ENCODE assay signal across 8 mouse cellular contexts in the genomic region with DNA sequence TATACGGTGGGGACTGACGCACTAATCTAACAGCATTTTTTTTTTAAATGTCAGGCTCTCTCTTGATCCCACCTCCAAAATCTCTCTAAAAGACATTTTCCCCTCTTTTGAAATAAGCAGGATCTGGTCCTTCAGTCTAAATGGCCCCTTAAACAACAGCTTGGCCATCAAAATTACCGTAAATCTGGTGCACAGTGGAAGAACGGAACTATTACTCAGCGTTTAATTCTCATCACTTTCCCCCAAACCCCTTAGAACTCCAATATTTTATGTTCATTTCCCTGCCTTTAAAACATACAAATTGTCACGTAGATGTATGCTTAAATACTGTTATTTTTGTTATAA. TPM values are rescaled to one million over a fixed set of nuclear protein-coding genes. Genes with fewer than 3 reads are reported as not detected.
DNase-seq lines count a peak whose midpoint lies in the region; ATAC-seq and TF ChIP-seq lines count a peak whose summit lies in the region.

No protein-coding gene starts in this region.

- peaks cover 3% of the 10 kb centered on the region; the same call in 1 of the 2 replicates for H3K4me1 ChIP-seq in heart, embryonic 13.5 days
- H3K4me1 ChIP-seq in ES-E14 (ENCODE audit: control insufficient read depth in 2 of 2, insufficient read depth in 2 of 2, low read length in 2 of 2, poor library complexity in 1 of 2): no peaks in the 10 kb centered on the region
- no peaks in the 10 kb centered on the region for H3K4me1 ChIP-seq in forebrain, embryonic 16.5 days (replicated peaks; ENCODE audit: control insufficient read depth, insufficient read depth, low read length)
- H3K4me1 ChIP-seq in liver, postnatal 0 days (ENCODE audit: insufficient read depth): no peaks in the 10 kb centered on the region; the same call in 1 of the 2 replicates

- no peaks in the 10 kb centered on the region for H3K9me3 ChIP-seq in heart, embryonic 13.5 days
- H3K9me3 ChIP-seq in ES-E14 (ENCODE audit: control insufficient read depth, insufficient read depth, low read depth, low read length): no peaks in the 10 kb centered on the region
- H3K9me3 ChIP-seq in forebrain, embryonic 16.5 days (ENCODE audit: control insufficient read depth, low read length): no peaks in the 10 kb centered on the region
- H3K9me3 ChIP-seq in liver, postnatal 0 days (ENCODE audit: low read length): no peaks in the 10 kb centered on the region

- H3K27me3 ChIP-seq in heart, embryonic 13.5 days (replicated peaks): no peaks in the 10 kb centered on the region
- no peaks in the 10 kb centered on the region for H3K27me3 ChIP-seq in forebrain, embryonic 16.5 days (replicated peaks; ENCODE audit: control insufficient read depth, insufficient read depth, low read length)
- no peaks in the 10 kb centered on the region for H3K27me3 ChIP-seq in liver, postnatal 0 days (ENCODE audit: insufficient read depth, low read length)

- ATAC-seq in heart, embryonic 13.5 days (ENCODE audit: extremely low read depth, insufficient number of reproducible peaks, low FRiP score, low TSS enrichment): no peak
- peak; percentile 32 for ATAC-seq in forebrain, embryonic 16.5 days
- ATAC-seq in liver, postnatal 0 days: peak; percentile 20

- DNase-seq in heart, adult 8-10 months (ENCODE audit: low spot score): no peak
- no peak for DNase-seq in ES-E14 (ENCODE audit: low read depth, low spot score)
- DNase-seq in liver, postnatal 0 days: no peak
- DNase-seq in urinary bladder, postnatal 10 days (ENCODE audit: low spot score): no peak
- no peak for DNase-seq in cerebellum, postnatal 36 days
- DNase-seq in layer of hippocampus, adult 8-10 months (ENCODE audit: low spot score in 2 of 2): no peak

- in situ Hi-C loops in ES-E14 (cut with MboI; ENCODE audit: low sequenced_read_pairs in 2 of 2, unreplicated experiment in 2 of 2): no loop called here

- H3K4me2 ChIP-seq in heart, embryonic 13.5 days: peak overlapping the region; percentile 67
- H3K4me2 ChIP-seq in forebrain, embryonic 16.5 days (ENCODE audit: low read length): peak overlapping the region; percentile 44
- peak overlapping the region; percentile 71 for H3K4me2 ChIP-seq in liver, postnatal 0 days (ENCODE audit: low read depth, low read length)

- no peaks in the 10 kb centered on the region for H3K36me3 ChIP-seq in heart, embryonic 13.5 days
- H3K36me3 ChIP-seq in ES-E14 (ENCODE audit: control insufficient read depth, insufficient read depth, low read length, poor library complexity, severe bottlenecking): no peaks in the 10 kb centered on the region
- H3K36me3 ChIP-seq in forebrain, embryonic 16.5 days (ENCODE audit: control insufficient read depth, insufficient read depth): no peaks in the 10 kb centered on the region
- no peaks in the 10 kb centered on the region for H3K36me3 ChIP-seq in liver, postnatal 0 days (replicated peaks; ENCODE audit: insufficient read depth, low read length)

- WGBS in heart, embryonic 13.5 days: 34% methylated on average over 6 of the region's 6 CpGs
- 34% methylated on average over 6 of the region's 6 CpGs for WGBS in forebrain, embryonic 16.5 days
- 31% methylated on average over 6 of the region's 6 CpGs for WGBS in liver, postnatal 0 days (ENCODE audit: insufficient replicate concordance)

- TF ChIP-seq CTCF in liver, postnatal 0 days (IDR thresholded peaks at IDR 0.05; ENCODE audit: low read depth): no peak

- H3K4me3 ChIP-seq in heart, embryonic 13.5 days: peak overlapping the region; percentile 70
- H3K4me3 ChIP-seq in ES-E14 (ENCODE audit: insufficient read depth in 1 of 2, low read depth in 1 of 2, low read length in 2 of 2, poor library complexity in 1 of 2, severe bottlenecking in 1 of 2): peak overlapping the region; percentile 45 to 92
- peak overlapping the region; percentile 65 for H3K4me3 ChIP-seq in forebrain, embryonic 16.5 days (replicated peaks; ENCODE audit: low read length)
- H3K4me3 ChIP-seq in liver, postnatal 0 days (ENCODE audit: low read depth, low read length): peak overlapping the region; percentile 71

- peak overlapping the region; percentile 66 for H3K27ac ChIP-seq in heart, embryonic 13.5 days (replicated peaks)
- no peak overlapping the region for H3K27ac ChIP-seq in ES-E14 (ENCODE audit: insufficient read depth, low read depth, low read length, poor library complexity, severe bottlenecking)
- H3K27ac ChIP-seq in forebrain, embryonic 16.5 days (ENCODE audit: low read length): peak overlapping the region; percentile 43
- 0 out of 2 replicates have a peak overlapping the region, but pooled peaks have one; percentile 34 for H3K27ac ChIP-seq in liver, postnatal 0 days (ENCODE audit: low read depth)

- TF ChIP-seq EP300 in liver, postnatal 0 days (IDR thresholded peaks at IDR 0.05; ENCODE audit: low read depth): 0 out of 2 replicates have a peak, but pooled peaks have one; percentile 37

- H3K9ac ChIP-seq in heart, embryonic 13.5 days: peak overlapping the region; percentile 67; the same call in 1 of the 2 replicates
- H3K9ac ChIP-seq in ES-E14 (ENCODE audit: insufficient read depth, low read depth, low read length, poor library complexity, severe bottlenecking): no peak overlapping the region
- peak overlapping the region; percentile 6; the same call in 1 of the 2 replicates for H3K9ac ChIP-seq in forebrain, embryonic 16.5 days (replicated peaks; ENCODE audit: low read depth, low read length)
- no peak overlapping the region; the same call in 1 of the 2 replicates for H3K9ac ChIP-seq in liver, postnatal 0 days (replicated peaks)

TF ChIP-seq in ES-E14, 5 proteins besides CTCF, POLR2A, EP300 and RAD21:
- no peak for TF ChIP-seq MAFK (IDR thresholded peaks at IDR 0.05; ENCODE audit: insufficient read depth, low read depth, low read length)
- no peak for TF ChIP-seq HCFC1 (IDR thresholded peaks at IDR 0.05; ENCODE audit: borderline replicate concordance, insufficient read depth, low read length)
- no peak for TF ChIP-seq ZNF384 (IDR thresholded peaks at IDR 0.05; ENCODE audit: low read depth, low read length)
- TF ChIP-seq CHD2 (IDR thresholded peaks at IDR 0.05; ENCODE audit: low read depth, low read length): no peak
- no peak for TF ChIP-seq ZC3H11A (IDR thresholded peaks at IDR 0.05; ENCODE audit: borderline replicate concordance, low read depth, low read length)

RNA-seq across cellular contexts. Expression of a gene that starts 0.4 kb away (rescaled TPM):
- 7.6 and 8.3 TPM in 2 replicates for polyA plus RNA-seq in heart, embryonic 13.5 days (2015; fragmentation: Nextera tagmentation; extraction: Ambion mirVana)
- total RNA-seq in heart, adult 8-10 months (2022): 10 to 100 TPM in 1 of 4 experiments, 1 to 10 TPM in 3; 4.7 to 10.7 (median 7.1) TPM
- 0.11 and 0.18 TPM in 2 replicates for total RNA-seq in ES-E14 (2012; rRNA removed)
- 6.3 and 8.7 TPM in 2 replicates for polyA plus RNA-seq in forebrain, embryonic 16.5 days (2015; fragmentation: Nextera tagmentation; extraction: Ambion mirVana)
- polyA plus RNA-seq in liver, postnatal 0 days (2015; fragmentation: Nextera tagmentation; extraction: Ambion mirVana): 1.8 and 1.9 TPM in 2 replicates
- total RNA-seq in layer of hippocampus, adult 8-10 months (2022): 10 to 100 TPM; 10.9 to 13.0 (median 12.5) TPM

RNA-seq across cellular contexts. Expression of a gene that starts 44.9 kb away (rescaled TPM):
- 0.29 and 0.79 TPM in 2 replicates for polyA plus RNA-seq in heart, embryonic 13.5 days (2015; fragmentation: Nextera tagmentation; extraction: Ambion mirVana)
- not detected for total RNA-seq in heart, adult 8-10 months (2022)
- 0.26 and 0.36 TPM in 2 replicates for total RNA-seq in ES-E14 (2012; rRNA removed)
- polyA plus RNA-seq in forebrain, embryonic 16.5 days (2015; fragmentation: Nextera tagmentation; extraction: Ambion mirVana): 0.18 and 0.22 TPM in 2 replicates
- polyA plus RNA-seq in liver, postnatal 0 days (2015; fragmentation: Nextera tagmentation; extraction: Ambion mirVana): 0.18 and 0.25 TPM in 2 replicates
- total RNA-seq in layer of hippocampus, adult 8-10 months (2022): under 1 TPM in 3 of 4 experiments, not detected in 1; 0.17 to 0.24 (median 0.18) TPM

Comparison
In these comparisons a context has a peak if more than half of its experiments do, and no peak if none do; other contexts are left out.
1. H3K9ac ChIP-seq: peak in heart, embryonic 13.5 days (single experiment) and forebrain, embryonic 16.5 days (single experiment); none in ES-E14 (single experiment) and liver, postnatal 0 days (single experiment).
2. Peak in every context shown above with its lines, with median percentiles within 50 percentile points of each other: H3K4me2 ChIP-seq and H3K4me3 ChIP-seq.